Mouse (Mus musculus) hindbrain, embryonic 10.5 days (tissue): ENCODE data around the gene Baz1a. TPM values are rescaled to one million over a fixed set of nuclear protein-coding genes. Genes with fewer than 3 reads are reported as not detected.

Experiments
- DNase-seq: peaks from one replicate; pipeline ENCODE4 v3.0.0-alpha.2; 2017; ENCODE audit warnings: low spot score
- H3K27ac ChIP-seq: fragments of 300-500 bp; sonication (generic); 2 replicates; pipeline ENCODE4 v1.5.1; 2016; ENCODE audit warnings: mild to moderate bottlenecking, moderate library complexity
- H3K27me3 ChIP-seq: fragments of 300-500 bp; sonication (generic); 2 replicates; pipeline ENCODE4 v1.6.1; 2016; ENCODE audit warnings: mild to moderate bottlenecking; ENCODE audit not compliant: poor library complexity, insufficient read depth, severe bottlenecking
- H3K36me3 ChIP-seq: fragments of 300-500 bp; sonication (generic); 2 replicates; pipeline ENCODE4 v1.6.1; 2016; ENCODE audit warnings: mild to moderate bottlenecking, moderate library complexity
- H3K4me1 ChIP-seq: fragments of 300-500 bp; sonication (generic); replicated peaks from 2 replicates; pipeline ENCODE4 v1.6.1; 2016; ENCODE audit warnings: mild to moderate bottlenecking
- H3K4me3 ChIP-seq: fragments of 300-500 bp; sonication (generic); 2 replicates; pipeline ENCODE4 v1.5.1; 2016; ENCODE audit warnings: mild to moderate bottlenecking, moderate library complexity
- H3K9me3 ChIP-seq: fragments of 300-500 bp; sonication (generic); 2 replicates; pipeline ENCODE4 v1.6.1; 2016; ENCODE audit warnings: mild to moderate bottlenecking, moderate library complexity
- WGBS: fragments of 180-500 bp; shearing (Covaris S2); methylation state at CpG from one replicate; pipeline ENCODE4 v1.1.7; 2016; 5-methylcytosine and 5-hydroxymethylcytosine counted together
- polyA plus RNA-seq: library from polyadenylated mRNA; unstranded; fragments of >200 nt; fragmentation: Nextera tagmentation; extraction: Ambion mirVana; gene quantifications from 2 replicates; pipeline ENCODE4 v1.2.1, GENCODE M21; 2016

Baz1a gene
- polyA plus RNA-seq, 1 experiment from 2014 or later, result 26.3 TPM

DNA sequence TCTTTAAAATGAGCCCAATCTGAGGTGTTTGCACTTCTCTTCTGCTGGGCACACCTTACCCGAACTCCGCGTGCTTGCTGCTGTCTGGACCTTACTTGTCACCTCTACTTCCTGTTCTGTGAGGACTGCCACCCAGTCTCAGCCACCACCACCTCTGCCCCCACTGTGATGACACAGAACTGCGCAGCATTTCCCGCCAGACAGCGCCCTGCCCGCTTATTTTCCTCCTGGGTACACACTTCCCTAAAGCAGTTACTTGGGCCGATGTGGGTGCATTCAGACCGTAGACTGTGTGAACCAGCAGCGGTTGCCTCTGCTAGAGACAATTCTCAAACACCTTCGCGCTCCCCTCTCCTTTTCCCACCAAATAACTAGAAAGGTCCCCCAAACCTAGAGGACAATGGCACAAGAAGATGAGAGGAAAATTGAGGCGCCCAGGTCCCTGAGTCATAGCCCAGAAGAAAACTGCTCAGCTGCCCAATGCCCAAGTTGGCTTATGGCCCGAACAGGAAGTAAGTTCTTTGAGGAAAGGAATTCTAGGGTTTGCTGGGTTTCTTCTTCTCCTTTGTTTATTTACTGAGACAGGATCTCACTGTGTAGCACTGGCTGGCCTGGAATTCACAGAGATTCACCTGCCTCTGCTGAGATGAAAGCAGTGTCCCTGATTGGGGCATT is 15.0 kb downstream of the Baz1a start:
- Histone ChIP-seq H3K4me1 (no peaks in the 10 kb centered on the region), H3K36me3 (no peaks in the 10 kb centered on the region), H3K9me3 (no peaks in the 10 kb centered on the region), H3K27me3 (no peaks in the 10 kb centered on the region), H3K27ac (no peak overlapping the region), H3K4me3 (no peak overlapping the region)
- no peak for DNase-seq
- WGBS, result 84% methylated on average over 14 of the region's 14 CpGs

DNA sequence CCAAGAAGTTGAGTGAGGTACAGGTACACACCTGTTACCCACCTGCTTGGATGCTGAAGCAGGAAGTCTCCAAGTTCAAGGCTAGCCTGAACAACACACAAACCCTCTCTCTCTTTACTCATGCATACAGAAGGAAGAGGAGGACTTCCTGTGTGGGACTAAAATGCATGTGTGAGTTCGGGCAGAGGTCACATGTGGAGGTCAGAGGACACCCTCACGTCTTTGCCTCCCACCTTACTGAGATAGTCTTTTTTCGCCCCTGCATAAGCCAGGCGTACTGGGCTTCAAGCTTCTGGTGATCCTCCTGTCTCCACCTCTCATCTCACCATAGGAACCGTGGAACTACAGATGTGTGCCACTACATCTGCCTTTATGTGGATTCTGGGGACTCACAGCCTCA is 15.7 kb downstream of the Baz1a start:
- 72% methylated on average over 5 of the region's 5 CpGs for WGBS
- no peak overlapping the region for H3K4me3 ChIP-seq
- H3K4me1 ChIP-seq, result no peaks in the 10 kb centered on the region
- no peak for DNase-seq
- H3K36me3 ChIP-seq, result no peaks in the 10 kb centered on the region
- H3K9me3 ChIP-seq, result no peaks in the 10 kb centered on the region
- no peaks in the 10 kb centered on the region for H3K27me3 ChIP-seq
- H3K27ac ChIP-seq, result no peak overlapping the region

DNA sequence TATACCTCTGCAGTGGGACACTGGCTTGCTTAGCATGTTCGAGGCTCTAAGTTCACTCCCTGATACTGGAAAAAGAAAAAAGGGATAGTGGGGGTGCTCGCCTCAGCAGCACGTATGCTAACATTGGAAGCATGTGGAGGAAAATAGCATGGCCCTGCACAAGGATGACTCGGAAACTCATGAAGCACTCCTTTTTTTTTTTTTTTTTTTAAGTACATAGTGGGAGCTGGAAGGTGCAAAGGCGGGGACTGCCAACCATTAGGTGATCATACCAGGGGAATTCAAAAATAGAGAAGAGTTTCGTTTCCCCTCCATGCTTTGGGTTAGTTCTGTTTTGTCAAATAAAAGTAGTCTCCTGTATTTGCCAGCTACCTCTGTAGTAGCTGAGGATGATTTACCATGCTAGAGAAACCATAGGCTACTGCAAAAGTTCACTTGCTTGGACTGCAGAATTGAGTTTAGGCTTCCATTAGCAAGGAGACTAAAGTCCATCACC is 17.1 kb downstream of the Baz1a start:
- Histone ChIP-seq H3K27me3 (no peaks in the 10 kb centered on the region), H3K4me3 (no peak overlapping the region), H3K36me3 (no peaks in the 10 kb centered on the region), H3K9me3 (no peaks in the 10 kb centered on the region), H3K4me1 (no peaks in the 10 kb centered on the region), H3K27ac (no peak overlapping the region)
- no peak for DNase-seq
- whole genome bisulfite sequencing, result 88% methylated on average over 6 of the region's 6 CpGs

DNA sequence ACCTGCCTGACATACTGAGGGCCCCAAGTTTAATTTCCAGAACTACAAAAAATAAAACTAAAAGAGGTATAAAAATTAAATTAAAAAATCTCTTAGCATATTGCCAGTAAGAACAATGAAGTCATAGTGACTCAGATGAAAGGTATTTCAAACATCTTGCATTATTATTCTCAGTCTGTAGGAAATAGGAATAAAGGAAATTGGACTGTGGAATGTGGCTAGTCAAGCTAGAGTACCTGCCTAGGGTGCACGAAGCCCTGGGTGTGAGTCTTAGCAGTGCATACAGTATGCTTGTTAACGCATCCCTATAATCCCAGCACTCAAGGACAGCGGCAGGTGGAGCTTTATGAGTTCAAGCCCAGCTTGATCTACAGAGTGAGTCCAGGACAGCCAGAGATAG is 18.2 kb downstream of the Baz1a start:
- no peak for DNase-seq
- Histone ChIP-seq H3K4me3 (no peak overlapping the region), H3K4me1 (no peaks in the 10 kb centered on the region), H3K27me3 (no peaks in the 10 kb centered on the region), H3K9me3 (no peaks in the 10 kb centered on the region), H3K27ac (no peak overlapping the region), H3K36me3 (no peaks in the 10 kb centered on the region)
- WGBS, result 78% methylated on average over 3 of the region's 3 CpGs

DNA sequence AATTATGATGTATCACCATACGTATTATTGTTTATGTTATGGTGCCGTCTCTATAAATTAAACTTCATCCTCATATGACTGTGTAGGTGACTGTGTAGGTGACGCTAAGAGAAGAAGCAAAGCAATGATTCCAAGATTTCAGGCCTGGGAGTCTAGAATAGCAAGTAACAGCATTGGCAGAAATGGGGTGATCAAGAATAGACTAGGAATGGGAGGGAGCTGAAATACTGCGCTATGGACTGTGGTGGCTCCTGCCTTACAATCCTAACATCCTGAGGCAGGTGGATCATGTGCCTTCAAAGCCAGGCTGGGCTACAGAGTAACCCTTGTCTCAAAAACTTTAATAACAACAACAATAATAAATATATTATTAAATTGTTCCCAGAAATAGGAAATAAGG is 19.7 kb downstream of the Baz1a start:
- H3K27ac ChIP-seq, result no peak overlapping the region
- 97% methylated on average over 4 of the region's 4 CpGs for WGBS

DNA sequence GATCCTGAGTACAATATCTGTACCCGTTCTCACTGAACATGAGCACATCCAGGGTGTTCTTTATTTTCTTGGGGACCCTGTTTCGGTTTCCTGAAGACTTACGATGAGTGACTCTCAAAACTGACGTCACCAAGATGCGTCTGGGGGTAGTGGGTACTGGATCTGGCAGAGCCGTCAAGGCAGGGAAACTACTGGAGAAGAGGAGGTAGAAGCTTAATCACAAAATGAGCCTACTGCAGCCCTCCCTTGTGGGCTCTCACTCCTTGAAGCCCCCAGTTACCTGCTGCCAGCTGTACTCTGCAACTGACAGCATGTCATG is 20.1 kb downstream of the Baz1a start:
- H3K4me3 ChIP-seq, result no peak overlapping the region
- no peak overlapping the region for H3K27ac ChIP-seq
- DNase-seq, result no peak
- WGBS, result 83% methylated on average over 6 of the region's 6 CpGs
- no peaks in the 10 kb centered on the region for H3K36me3 ChIP-seq
- H3K9me3 ChIP-seq, result no peaks in the 10 kb centered on the region
- H3K4me1 ChIP-seq, result no peaks in the 10 kb centered on the region
- no peaks in the 10 kb centered on the region for H3K27me3 ChIP-seq

More for the DNA sequence above, 19.7 kb downstream of the Baz1a start:
- Histone ChIP-seq H3K4me1 (no peaks in the 10 kb centered on the region), H3K27me3 (no peaks in the 10 kb centered on the region), H3K9me3 (no peaks in the 10 kb centered on the region), H3K36me3 (no peaks in the 10 kb centered on the region), H3K4me3 (no peak overlapping the region)
- no peak for DNase-seq

DNA sequence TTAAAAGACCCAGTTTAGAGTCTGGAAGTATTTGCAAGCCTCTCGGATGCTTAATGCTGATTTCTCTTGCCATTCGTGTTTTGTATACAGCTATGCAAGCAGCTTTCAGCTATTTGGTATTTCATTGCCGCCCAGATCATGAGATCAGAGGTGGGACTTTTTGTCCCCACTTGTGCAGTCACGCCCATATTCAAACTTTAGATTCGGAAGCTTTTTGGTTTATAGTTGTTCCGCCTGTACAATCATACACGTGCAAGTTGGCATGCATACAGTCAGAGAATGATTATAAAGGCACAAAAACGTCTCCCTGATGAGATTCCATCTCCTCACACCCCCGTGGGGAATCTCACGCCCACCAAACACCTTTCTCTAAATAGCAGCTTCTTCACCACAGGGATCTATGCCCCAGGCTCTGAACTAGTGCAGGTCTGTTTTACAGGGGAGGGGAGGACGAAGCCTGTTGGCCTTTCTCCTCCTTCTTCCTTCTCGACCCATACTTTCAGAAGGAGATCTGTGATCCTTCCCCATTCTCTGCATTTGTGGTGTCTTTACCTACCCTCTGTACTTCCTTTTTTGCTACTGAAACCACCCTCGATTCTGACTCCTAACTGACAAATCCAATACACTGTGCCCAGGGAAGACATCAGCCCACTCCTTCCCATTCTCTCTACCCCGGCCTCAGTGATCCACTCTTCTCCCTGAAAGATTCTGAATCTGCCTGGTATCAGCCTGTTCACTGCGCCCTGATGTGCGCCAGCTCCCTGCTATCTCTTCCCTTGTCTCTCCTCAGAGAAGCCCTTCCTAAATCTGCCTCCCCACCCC is 20.7 kb downstream of the Baz1a start:
- no peaks in the 10 kb centered on the region for H3K36me3 ChIP-seq
- no peaks in the 10 kb centered on the region for H3K27me3 ChIP-seq
- no peak overlapping the region for H3K4me3 ChIP-seq
- 71% methylated on average over 16 of the region's 16 CpGs for WGBS
- H3K4me1 ChIP-seq, result no peaks in the 10 kb centered on the region
- H3K27ac ChIP-seq, result no peak overlapping the region
- DNase-seq, result no peak
- no peaks in the 10 kb centered on the region for H3K9me3 ChIP-seq

DNA sequence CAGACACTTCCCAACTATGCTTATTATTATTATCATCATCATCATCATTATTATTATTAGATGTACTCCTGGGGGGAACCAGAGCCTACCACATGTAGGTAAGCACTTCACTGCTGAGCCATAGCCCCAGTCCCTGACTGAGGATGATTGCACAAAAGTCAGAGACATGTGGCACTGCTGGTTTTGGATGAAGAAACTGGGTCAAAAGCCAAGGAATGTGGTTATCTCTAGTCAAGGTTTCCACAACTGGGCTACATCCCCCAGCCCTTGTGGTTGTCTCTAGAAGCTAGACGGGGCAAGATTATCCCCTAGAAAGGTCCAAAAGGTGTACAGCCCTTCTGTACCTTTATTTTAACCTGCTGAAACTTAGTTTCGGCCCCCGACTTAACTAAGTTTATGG is 21.3 kb downstream of the Baz1a start:
- H3K4me3 ChIP-seq, result no peak overlapping the region
- no peaks in the 10 kb centered on the region for H3K36me3 ChIP-seq
- no peaks in the 10 kb centered on the region for H3K4me1 ChIP-seq
- no peaks in the 10 kb centered on the region for H3K27me3 ChIP-seq
- no peak for DNase-seq
- 93% methylated on average over 3 of the region's 3 CpGs for WGBS
- H3K27ac ChIP-seq, result no peak overlapping the region
- H3K9me3 ChIP-seq, result no peaks in the 10 kb centered on the region

DNA sequence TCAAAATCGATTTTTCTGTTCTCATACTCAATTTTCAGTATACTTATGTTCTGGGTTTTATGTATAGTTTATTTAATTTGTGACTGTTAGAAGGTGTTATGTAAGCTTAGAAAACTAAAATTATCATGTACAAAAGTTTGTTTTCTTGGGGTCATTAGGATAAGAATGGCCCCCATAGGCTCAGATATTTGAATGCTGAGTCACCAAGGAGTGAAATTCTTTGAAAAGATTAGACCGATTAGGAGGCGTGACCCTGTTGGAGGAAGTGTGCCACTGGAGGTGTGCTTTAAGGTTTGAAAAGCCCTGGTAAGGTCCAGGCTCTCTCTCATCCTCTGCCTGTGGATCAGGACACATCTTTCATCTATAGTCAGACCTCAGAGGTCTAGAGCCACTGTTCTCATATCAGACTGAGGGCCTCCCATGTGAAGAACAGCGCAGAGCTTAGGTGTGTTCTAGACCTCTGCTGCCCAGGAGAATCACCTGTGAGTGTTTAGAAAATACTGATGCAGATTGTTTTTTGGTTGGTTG is 25.8 kb downstream of the Baz1a start:
- WGBS, result 83% methylated on average over 4 of the region's 4 CpGs
- Histone ChIP-seq H3K27me3 (no peaks in the 10 kb centered on the region), H3K9me3 (no peaks in the 10 kb centered on the region), H3K4me3 (no peak overlapping the region), H3K36me3 (peaks cover 1% of the 10 kb centered on the region; the same call in 1 of the 2 replicates), H3K4me1 (peaks cover 9% of the 10 kb centered on the region), H3K27ac (no peak overlapping the region)
- no peak for DNase-seq

DNA sequence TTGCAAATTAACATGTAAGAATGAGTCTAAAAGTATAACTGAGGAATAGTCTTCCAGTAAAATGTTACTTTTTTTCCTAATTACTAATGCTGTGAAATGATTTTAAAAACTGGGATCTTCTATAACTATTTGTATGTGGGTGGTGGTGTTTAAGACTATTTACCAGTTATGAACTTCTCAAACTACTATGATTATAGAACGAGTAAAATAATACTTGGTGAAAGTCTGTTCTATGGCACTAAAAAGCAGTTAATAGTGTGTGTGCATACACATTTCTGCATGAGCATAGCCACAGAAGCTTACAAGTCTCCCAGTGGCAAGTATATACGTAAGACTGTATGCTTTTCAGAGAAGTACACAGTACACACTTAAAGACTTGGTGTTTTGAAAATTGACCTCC is 27.0 kb downstream of the Baz1a start:
- H3K36me3 ChIP-seq, result peaks cover 13% of the 10 kb centered on the region
- H3K27ac ChIP-seq, result no peak overlapping the region
- peaks cover 13% of the 10 kb centered on the region for H3K4me1 ChIP-seq
- DNase-seq, result no peak
- WGBS, result 89% methylated on average over 2 of the region's 2 CpGs
- no peaks in the 10 kb centered on the region for H3K9me3 ChIP-seq
- H3K4me3 ChIP-seq, result no peak overlapping the region
- H3K27me3 ChIP-seq, result no peaks in the 10 kb centered on the region

DNA sequence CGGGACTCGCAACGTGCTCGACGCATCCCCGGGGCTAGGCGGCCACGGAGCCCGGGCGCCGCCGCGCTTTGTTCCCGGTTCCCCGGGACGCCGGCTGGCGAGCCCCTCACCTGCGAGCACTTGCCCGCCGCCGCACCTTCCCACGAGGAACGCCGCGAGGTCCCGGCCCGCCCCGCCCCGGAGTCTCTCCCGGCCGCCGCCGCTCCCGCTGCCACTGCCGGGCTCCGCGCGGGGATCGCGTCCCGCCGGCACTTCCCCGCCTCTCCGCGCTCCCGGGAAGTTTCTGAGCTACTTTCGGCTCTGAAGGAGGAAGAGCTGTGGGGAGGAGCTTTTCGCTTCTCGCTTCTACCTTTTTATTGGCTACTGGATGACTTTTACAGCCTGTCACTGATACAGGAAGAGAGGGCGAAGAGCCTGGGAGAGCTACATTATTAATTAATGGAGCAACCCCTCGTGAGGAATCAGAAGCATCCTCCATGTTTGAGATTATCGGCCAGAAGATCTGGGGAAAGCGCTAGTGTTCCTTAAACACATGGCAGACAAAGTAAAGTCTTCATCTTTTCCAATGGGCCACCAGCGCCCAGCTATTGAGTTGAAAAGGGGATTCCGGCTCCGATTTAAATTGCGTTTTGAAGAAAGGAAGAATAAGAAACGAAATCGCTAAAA is 28.0 kb downstream of the Baz1a start, which contains the start of gene Gm20403:
Gene Gm20403, minus strand, starts transcription at position 478 of the 666 bp plus-strand sequence.
- Histone ChIP-seq H3K36me3 (peaks cover 23% of the 10 kb centered on the region), H3K27ac (peak within 1 kb of the TSS; percentile 97), H3K27me3 (no peaks in the 10 kb centered on the region), H3K4me3 (peak within 1 kb of the TSS; percentile 98), H3K4me1 (peaks cover 22% of the 10 kb centered on the region), H3K9me3 (no peaks in the 10 kb centered on the region)
- WGBS, result under 1% methylated on average over 60 of the region's 60 CpGs
- DNase-seq, result peak; percentile 76

DNA sequence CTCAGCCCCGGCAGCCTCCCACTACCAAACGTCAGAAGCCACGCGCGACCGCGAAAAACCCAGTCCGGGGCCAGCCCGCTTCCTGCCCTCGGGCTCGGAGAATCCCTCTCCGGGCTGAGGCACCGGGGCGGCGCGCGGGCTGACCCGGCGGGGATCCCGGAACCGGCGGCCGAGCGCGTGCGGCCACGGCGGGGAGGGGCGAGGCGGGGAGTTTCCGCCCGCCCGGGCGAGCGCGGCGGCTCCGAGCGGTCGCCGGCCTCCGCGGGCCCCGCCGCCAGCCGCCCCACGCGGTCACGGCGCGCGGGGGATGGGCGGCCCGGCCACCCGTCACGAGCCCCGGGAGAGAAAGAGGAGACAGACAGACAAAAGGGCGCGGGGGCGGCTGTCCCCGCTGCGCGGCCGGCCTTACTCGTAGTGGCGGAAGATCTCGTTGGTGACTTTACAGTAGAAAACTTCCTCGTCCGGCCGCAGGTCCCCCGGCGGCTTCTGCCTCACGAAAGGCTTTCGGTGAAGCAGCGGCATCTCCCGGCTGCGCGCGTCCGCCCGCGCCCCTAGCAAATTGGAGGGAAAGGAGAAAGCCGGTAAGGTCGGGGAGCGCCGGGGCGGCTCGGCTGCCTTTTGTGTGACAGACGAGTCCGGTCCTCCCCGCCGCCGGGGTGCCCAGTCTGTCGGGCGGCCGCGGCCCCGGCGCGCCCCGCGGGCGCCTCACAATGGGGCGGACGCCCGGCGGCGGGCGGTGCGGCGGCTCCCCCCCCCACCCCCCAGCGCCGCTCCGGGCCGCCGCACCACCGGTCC is 28.7 kb downstream of the Baz1a start:
- peaks cover 28% of the 10 kb centered on the region for H3K36me3 ChIP-seq

More for the DNA sequence above, 28.7 kb downstream of the Baz1a start:
- Histone ChIP-seq H3K27ac (peak overlapping the region; percentile 97), H3K4me1 (peaks cover 23% of the 10 kb centered on the region), H3K9me3 (no peaks in the 10 kb centered on the region), H3K4me3 (peak overlapping the region; percentile 98), H3K27me3 (no peaks in the 10 kb centered on the region)
- WGBS, result under 1% methylated on average over 117 of the region's 117 CpGs
- DNase-seq, result peak; percentile 74
